Mouse (Mus musculus) lung, postnatal 0 days (tissue): ENCODE data around the gene Sez6. TPM values are rescaled to one million over a fixed set of nuclear protein-coding genes. Genes with fewer than 3 reads are reported as not detected.

ENCODE experiments used
- ATAC-seq: fragments of 200-750 bp; cut with Nextera tagmentation; 2 replicates; pipeline ENCODE4 v1.8.0; 2017; ENCODE audit warnings: moderate library complexity
- DNase-seq: peaks from one replicate; pipeline ENCODE4 v3.0.0-alpha.2; 2016; ENCODE audit warnings: low spot score
- H3K27ac ChIP-seq: fragments of 300-500 bp; sonication (generic); 2 replicates; pipeline ENCODE4 v1.5.1; 2014; ENCODE audit warnings: antibody characterized with exemption, mild to moderate bottlenecking, low read length, mixed read lengths
- H3K27me3 ChIP-seq: fragments of 300-500 bp; sonication (generic); replicated peaks from 2 replicates; pipeline ENCODE4 v1.6.1; 2014; ENCODE audit warnings: low read length, mixed read lengths; ENCODE audit not compliant: insufficient read depth
- H3K36me3 ChIP-seq: fragments of 300-500 bp; sonication (generic); 2 replicates; pipeline ENCODE4 v1.6.1; 2014; ENCODE audit warnings: low read length, mixed read lengths; ENCODE audit not compliant: insufficient read depth
- H3K4me1 ChIP-seq: fragments of 300-500 bp; sonication (generic); 2 replicates; pipeline ENCODE4 v1.6.1; 2014; ENCODE audit warnings: antibody characterized with exemption, low read depth, low read length, mixed read lengths; ENCODE audit not compliant: insufficient read depth
- H3K4me2 ChIP-seq: fragments of 300-500 bp; sonication (generic); replicated peaks from 2 replicates; pipeline ENCODE4 v1.6.1; 2014; ENCODE audit warnings: low read depth, mild to moderate bottlenecking, low read length, moderate library complexity, mixed read lengths
- H3K4me3 ChIP-seq: fragments of 300-500 bp; sonication (generic); 2 replicates; pipeline ENCODE4 v1.5.1; 2014; ENCODE audit warnings: low read depth, low read length
- H3K9ac ChIP-seq: fragments of 300-500 bp; sonication (generic); replicated peaks from 2 replicates; pipeline ENCODE4 v1.6.1; 2014; ENCODE audit warnings: low read depth, mild to moderate bottlenecking
- H3K9me3 ChIP-seq: fragments of 300-500 bp; sonication (generic); 2 replicates; pipeline ENCODE4 v1.6.1; 2016; ENCODE audit warnings: low read length, mixed read lengths
- CTCF ChIP-seq: IDR thresholded peaks from 2 replicates; pipeline ENCODE4 v1.5.1; 2016; ENCODE audit warnings: antibody characterized with exemption, mild to moderate bottlenecking
- EP300 ChIP-seq: IDR thresholded peaks from 2 replicates; pipeline ENCODE4 v1.6.1; 2016; ENCODE audit warnings: antibody characterized with exemption, mild to moderate bottlenecking, control low read depth
- WGBS: fragments of 180-500 bp; shearing (Covaris S2); extraction: QIAGEN DNeasy Blood & Tissue Kit; methylation state at CpG from one replicate; pipeline ENCODE4 v1.1.7; 2014; 5-methylcytosine and 5-hydroxymethylcytosine counted together
- polyA plus RNA-seq: library from polyadenylated mRNA; unstranded; fragments of >200 nt; fragmentation: Nextera tagmentation; extraction: Ambion mirVana; gene quantifications from 2 replicates; pipeline ENCODE4 v1.2.1, GENCODE M21; 2015

Gene Sez6
- polyA plus RNA-seq, 1 experiment from 2014 or later, result 0.06 TPM

DNA sequence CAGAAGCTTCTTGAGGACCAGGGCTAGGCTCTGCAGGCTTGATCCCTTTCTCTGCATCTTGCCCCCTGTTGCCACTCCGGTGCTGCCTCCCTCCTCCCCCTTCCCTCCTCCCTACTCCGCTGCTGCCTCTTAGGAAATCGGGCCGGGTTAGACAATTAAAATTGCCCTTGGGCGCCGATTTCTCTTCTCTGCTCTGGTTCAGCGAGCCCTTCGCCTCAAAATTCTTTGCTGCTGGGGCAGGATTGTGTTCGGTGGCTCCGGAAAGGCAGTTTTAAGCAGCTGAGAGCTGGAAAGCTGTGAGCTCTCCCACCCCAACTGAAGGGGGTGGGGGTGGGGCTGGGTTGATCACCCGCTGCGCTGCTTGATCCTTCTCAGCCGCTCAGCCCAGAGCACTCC lies 54.2 kb downstream of the Sez6 start:
- Histone ChIP-seq H3K9ac (peak overlapping the region; percentile 96), H3K4me3 (peak overlapping the region; percentile 99), H3K27me3 (no peaks in the 10 kb centered on the region), H3K4me1 (peaks cover 8% of the 10 kb centered on the region; the same call in 1 of the 2 replicates), H3K9me3 (no peaks in the 10 kb centered on the region), H3K27ac (peak overlapping the region; percentile 94), H3K4me2 (peak overlapping the region; percentile 93), H3K36me3 (0 out of 2 replicates have a peak, but pooled peaks cover 6% of the 10 kb centered on the region)
- no peak for ATAC-seq
- TF ChIP-seq EP300 (no peak), CTCF (no peak)
- WGBS, result under 1% methylated on average over 13 of the region's 13 CpGs
- DNase-seq, result peak; percentile 75

DNA sequence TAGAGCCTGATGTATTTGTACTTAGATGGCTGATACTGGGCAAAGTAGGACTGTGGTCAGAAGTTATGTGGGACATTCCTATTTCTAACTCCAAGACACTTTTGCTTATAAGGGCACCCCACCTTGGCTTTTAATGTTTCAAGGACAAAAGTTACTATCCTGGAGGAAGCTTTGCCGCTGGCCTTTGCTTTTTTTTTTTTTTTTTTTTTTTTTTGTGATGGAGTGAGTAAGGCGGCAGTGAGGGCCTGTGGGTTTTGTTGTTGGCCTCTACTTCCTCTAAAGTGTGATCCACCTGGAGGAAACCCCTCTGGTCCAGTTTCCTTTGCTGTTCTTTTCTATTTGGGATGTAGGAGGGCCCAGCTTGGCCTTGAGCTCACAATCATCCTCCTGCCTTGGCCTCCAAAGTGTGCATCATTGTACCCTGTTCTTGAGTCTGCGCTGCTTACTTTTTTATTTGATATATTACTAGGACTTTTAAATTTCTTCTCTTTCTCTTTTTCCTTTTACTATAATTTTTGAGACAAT lies 55.0 kb downstream of the Sez6 start:
- Histone ChIP-seq H3K36me3 (0 out of 2 replicates have a peak, but pooled peaks cover 6% of the 10 kb centered on the region), H3K9me3 (no peaks in the 10 kb centered on the region), H3K9ac (peak overlapping the region; percentile 96; the same call in 1 of the 2 replicates), H3K4me3 (peak overlapping the region; percentile 99; the same call in 1 of the 2 replicates), H3K4me2 (peak overlapping the region; percentile 93), H3K27me3 (no peaks in the 10 kb centered on the region), H3K4me1 (peaks cover 8% of the 10 kb centered on the region; the same call in 1 of the 2 replicates), H3K27ac (peak overlapping the region; percentile 94; the same call in 1 of the 2 replicates)
- TF ChIP-seq CTCF, result no peak
- TF ChIP-seq EP300, result no peak
- ATAC-seq (no peak), DNase-seq (no peak)
- 59% methylated on average over 3 of the region's 3 CpGs for WGBS

DNA sequence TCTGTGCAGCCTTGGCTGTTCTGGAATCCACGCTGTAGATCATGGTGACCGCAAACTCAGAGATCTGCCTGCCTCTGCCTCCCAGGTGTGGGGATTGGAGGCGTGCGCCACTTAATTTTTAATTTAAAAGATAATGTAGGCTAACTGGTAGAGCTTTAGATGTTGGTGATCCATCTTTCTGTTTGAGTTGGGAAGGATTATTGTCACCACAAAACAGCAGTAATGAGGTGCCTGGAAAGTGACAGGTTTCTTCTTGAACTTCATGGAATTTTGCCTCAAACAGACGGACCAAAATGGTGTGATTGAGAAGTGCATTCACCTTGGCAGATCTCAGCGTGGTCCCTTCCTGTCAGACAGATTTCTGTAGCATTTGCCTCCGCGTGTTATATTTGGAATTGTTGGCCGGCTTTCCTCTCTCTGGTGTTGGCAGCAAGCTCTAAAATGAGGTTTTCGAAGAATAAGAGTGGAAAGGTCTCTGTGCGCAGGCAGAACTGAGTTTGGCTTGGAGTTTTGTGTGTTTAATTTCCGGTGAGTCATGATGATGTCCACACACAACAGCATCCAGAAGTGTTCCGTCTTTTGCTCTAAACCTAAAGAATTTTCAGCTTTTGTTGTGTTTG lies 58.6 kb downstream of the Sez6 start:
- WGBS, result 70% methylated on average over 13 of the region's 13 CpGs
- H3K36me3 ChIP-seq, result 0 out of 2 replicates have a peak, but pooled peaks cover 6% of the 10 kb centered on the region
- no peaks in the 10 kb centered on the region for H3K9me3 ChIP-seq
- no peak overlapping the region for H3K27ac ChIP-seq
- DNase-seq (peak; percentile 61), ATAC-seq (no peak)
- no peak overlapping the region for H3K9ac ChIP-seq
- 0 out of 2 replicates have a peak, but pooled peaks cover 4% of the 10 kb centered on the region for H3K4me1 ChIP-seq
- no peak overlapping the region for H3K4me3 ChIP-seq
- no peaks in the 10 kb centered on the region for H3K27me3 ChIP-seq
- TF ChIP-seq CTCF (no peak), EP300 (no peak; the same call in 1 of the 2 replicates)
- H3K4me2 ChIP-seq, result no peak overlapping the region

DNA sequence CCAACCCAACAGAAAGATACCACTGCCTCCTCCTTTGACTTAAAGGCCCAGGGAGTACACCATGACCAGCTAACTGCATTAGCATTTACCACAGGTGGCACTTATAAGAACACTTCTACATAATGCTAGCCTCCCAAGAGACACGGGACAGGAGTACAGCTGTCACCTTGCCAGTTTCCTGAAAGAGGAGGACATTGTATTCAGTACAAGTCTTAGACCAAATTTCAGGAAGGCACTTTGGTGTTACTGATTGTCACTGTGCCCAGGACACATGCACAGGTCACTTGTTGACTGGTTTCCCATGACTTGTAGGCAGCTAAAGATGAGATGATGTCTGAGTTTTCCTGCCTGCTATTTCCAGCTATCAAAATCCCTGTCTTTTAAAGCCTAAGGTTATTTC lies 65.0 kb downstream of the Sez6 start:
- no peaks in the 10 kb centered on the region for H3K36me3 ChIP-seq
- DNase-seq, result no peak
- no peaks in the 10 kb centered on the region for H3K4me1 ChIP-seq
- ATAC-seq, result no peak
- TF ChIP-seq CTCF (no peak), EP300 (no peak)
- H3K27me3 ChIP-seq, result no peaks in the 10 kb centered on the region
- no peak overlapping the region for H3K4me3 ChIP-seq
- no peak overlapping the region for H3K9ac ChIP-seq
- H3K27ac ChIP-seq, result no peak overlapping the region
- 16% methylated on average over 1 of the region's 1 CpGs for WGBS
- no peaks in the 10 kb centered on the region for H3K9me3 ChIP-seq
- no peak overlapping the region for H3K4me2 ChIP-seq

DNA sequence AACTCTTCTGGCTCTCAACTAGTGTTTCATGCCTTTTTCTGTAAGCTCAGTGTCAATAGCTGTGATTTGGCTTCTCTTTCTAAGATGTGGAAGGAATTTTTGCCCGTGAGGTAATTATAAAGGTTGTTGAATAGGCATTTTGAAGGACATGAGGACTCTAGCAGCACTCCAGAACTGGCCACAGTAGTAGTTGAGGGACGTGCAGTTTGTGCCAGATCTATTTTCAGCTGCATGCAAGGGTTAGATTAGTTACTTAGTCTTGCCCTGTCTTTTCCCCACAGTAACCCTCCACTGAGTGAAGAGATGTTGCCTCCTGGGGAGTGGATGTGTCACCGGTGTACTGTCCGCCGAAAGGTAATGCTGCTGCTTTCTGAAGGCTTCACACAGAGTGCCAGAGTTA lies 75.8 kb downstream of the Sez6 start:
- Histone ChIP-seq H3K4me3 (no peak overlapping the region), H3K4me1 (no peaks in the 10 kb centered on the region), H3K36me3 (peaks cover 30% of the 10 kb centered on the region), H3K9me3 (no peaks in the 10 kb centered on the region), H3K4me2 (no peak overlapping the region), H3K9ac (no peak overlapping the region), H3K27ac (no peak overlapping the region), H3K27me3 (no peaks in the 10 kb centered on the region)
- DNase-seq (no peak), ATAC-seq (no peak)
- TF ChIP-seq EP300 (no peak), CTCF (no peak)
- 84% methylated on average over 5 of the region's 5 CpGs for WGBS

DNA sequence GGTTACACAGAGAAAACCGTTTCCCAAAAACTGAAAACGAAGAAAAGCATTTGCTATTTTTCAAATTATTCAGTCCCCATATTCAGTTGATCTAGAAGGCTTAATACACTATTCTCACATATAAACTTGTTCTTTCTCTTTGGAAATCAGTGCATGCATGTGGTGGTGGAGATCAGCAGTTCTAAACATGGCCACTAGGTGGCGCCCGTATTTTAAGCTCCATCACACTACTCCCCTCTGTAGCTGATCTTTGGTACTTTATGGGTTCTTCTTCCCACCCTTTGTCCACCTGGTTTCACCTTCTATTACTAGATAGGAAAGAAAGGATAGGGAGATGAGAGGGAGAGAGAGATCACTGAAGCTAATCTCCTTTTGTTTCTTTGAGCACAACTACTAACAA lies 89.1 kb downstream of the Sez6 start:
- 16% methylated on average over 4 of the region's 4 CpGs for WGBS
- no peaks in the 10 kb centered on the region for H3K27me3 ChIP-seq
- no peak overlapping the region for H3K4me2 ChIP-seq
- peak; percentile 91 for TF ChIP-seq CTCF
- TF ChIP-seq EP300, result no peak
- no peaks in the 10 kb centered on the region for H3K9me3 ChIP-seq
- peaks cover 54% of the 10 kb centered on the region for H3K36me3 ChIP-seq
- DNase-seq (peak; percentile 78), ATAC-seq (peak; percentile 57)
- no peak overlapping the region for H3K27ac ChIP-seq
- H3K9ac ChIP-seq, result no peak overlapping the region
- no peaks in the 10 kb centered on the region for H3K4me1 ChIP-seq
- H3K4me3 ChIP-seq, result no peak overlapping the region
